Mouse (Mus musculus): ENCODE data around the gene Ubash3b.

The Ubash3b gene

DNA sequence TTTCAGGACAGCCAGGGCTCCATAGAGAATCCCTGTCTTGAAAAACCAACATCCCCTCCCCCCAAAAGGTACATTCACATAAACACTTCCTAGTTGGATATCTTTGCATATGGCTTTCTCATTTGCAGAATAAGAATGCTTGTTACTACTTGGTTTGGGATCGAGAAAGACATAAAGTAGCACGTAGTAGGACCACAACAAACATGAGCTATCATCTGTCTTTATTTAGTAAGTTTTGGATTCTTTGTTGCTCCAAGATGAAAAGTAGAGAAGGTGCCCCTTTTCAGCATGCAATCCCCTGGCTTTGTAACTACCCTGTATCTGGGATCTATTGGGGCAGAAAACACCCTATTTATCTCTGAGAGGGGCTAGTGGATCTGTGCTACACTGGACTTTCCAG, 25.2 kb downstream of the Ubash3b start:
- DNase-seq (ENCODE audit: low spot score in 2 of 2): no peak

DNA sequence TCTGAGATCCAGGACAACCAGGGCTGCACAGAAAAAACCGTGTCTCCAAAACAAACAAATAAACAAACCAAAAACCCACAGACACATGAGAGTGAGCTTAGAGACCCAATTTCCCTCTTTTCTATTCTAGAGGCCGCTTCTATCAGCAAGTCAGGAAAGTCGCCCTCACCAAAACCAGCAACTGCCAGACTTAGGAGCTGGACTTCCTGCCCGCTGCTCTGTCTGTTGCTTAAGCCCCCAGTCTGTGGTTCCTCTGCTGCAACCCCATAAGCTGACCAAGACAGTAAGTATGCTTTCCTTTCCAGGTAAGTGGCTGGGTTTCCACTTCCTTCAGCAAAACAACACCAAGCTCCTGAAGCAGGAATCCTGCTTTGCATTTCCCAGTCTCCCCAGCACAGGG, 26.6 kb downstream of the Ubash3b start:
- no peak for DNase-seq (ENCODE audit: low spot score in 2 of 2)

DNA sequence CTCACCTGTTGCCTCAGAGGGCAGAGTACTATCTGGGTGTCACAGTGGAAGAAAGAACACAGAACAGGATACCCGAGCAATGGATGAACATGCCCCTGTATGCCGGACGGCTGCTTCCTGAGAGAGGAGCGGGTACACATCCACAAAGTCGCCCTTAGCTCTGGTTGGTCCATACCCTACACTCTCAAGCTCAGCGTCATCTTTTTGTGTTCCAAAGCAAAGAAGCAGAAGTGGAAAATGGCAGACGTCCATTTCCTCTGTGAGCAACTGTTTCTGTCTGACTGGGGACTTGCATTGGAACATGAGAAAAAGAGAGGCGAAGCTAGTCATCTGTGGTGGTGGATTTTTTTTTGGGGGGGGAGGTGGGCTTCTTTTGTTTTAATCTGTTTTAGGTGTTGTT, 30.9 kb downstream of the Ubash3b start:
- no peak for DNase-seq (ENCODE audit: low spot score in 2 of 2)

GRCm38 (mm10) chr9:41129802-41130480, 31.6 kb downstream of the Ubash3b start:
- no peak for DNase-seq (ENCODE audit: low spot score in 2 of 2)

GRCm38 (mm10) chr9:41129273-41129672, 32.2 kb downstream of the Ubash3b start:
- DNase-seq (ENCODE audit: low spot score in 2 of 2): no peak

DNA sequence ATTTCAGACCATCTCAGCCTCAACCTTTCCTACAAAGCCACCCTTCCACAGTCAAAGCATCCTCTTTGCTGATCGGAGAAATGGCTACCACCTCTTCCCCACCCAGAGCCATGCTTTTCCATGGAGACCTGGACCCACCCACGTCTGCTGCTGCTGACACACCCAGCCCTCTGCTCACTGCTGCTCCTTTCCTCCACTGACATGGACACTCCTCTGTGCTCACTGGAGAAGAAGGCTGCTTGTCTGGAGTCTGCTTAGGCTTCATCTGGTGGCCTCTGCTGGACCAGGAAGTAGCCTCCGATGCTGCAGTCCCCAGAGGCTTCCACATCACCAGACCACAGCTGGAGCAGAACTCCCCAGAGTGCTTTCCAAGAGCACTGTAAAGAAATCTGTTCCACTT, 34.8 kb downstream of the Ubash3b start:
- DNase-seq (ENCODE audit: low spot score in 2 of 2): no peak

DNA sequence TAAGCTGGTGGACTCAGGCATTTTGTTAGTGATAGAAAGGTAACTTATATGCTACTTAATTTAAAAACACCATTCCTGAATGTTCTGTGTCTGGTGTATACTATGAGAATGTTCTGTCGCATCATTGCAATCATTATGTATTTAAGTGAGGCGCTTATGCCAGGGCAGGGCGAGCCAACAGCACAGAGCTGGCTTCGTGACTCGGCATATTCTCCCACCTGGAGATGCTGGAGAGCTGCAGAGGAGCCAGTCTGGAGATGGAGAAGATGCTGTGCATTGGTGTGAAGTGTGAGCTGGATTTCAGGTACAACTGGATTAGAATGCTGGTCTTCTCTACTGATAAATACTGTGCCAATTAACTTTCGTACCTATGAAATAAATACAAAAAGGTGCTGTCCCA, 37.2 kb downstream of the Ubash3b start:
- DNase-seq (ENCODE audit: low spot score in 2 of 2): no peak

DNA sequence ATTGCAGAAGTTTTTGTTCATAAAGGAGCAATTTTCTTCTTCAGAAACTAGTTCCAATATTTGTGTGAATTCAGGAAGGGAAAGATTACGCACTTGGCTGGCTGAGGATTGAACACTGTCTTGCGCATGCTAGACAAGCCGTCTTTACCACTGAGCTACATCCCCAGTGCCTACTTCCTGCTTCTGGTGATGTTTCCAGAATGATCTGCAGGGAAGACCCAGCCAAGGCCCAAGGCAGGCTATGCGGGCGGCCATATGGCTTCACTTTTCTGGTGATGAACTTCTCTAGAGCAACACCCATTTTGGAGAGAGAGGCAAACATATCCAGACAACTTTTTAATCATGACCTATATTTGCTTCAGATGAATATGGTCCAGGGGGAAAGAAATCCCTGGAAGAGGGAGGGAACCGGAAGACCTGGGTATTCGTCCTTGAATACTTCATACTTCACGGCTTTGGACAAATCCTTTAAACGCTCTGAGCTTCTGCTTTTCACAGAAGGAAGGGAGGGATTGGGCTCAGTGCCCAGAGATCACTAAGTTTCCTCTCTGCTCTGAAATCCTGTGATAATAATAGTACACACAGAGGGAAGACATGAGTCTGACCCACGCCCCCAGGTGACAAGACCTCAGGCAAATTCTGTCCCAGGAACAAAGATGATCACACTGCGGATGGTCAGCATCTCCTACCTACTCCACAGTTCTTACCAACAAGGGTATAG, 38.9 kb downstream of the Ubash3b start:
- DNase-seq (ENCODE audit: low spot score in 2 of 2): peak in 1 of 2 experiments; percentile 38

DNA sequence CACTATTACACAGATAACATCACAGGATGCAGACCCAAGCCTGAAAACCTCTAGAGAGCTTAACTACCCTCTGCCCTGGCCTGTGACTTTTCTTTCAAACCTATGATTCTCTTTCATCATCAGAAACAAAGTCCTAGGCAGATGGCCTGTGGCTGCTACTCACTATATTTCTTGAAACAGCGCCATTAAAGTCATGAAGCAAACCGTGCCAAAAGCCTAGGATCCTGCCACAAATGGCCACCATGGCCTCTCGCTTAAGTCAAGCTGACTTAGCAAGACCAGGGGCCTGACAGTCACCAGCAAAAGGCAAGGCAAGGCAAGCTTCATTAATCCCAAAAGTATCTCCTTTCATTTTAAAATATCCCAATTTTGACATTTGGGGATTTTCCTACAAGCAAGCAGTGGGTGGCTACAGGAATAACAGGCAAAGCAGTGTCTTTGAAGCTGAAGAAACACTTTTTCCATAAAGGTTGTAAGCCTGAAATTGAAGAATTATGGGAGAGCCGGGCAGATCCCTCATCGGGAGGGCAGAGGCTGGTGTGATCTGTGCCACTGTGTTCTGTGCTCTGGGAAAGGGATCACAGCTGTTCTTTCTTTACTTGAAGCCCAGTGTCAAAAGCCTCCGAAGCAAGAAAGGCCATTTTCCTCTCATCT, 39.7 kb downstream of the Ubash3b start:
- no peak for DNase-seq (ENCODE audit: low spot score in 2 of 2)

GRCm38 (mm10) chr9:41119958-41120357, 41.5 kb downstream of the Ubash3b start:
- DNase-seq (ENCODE audit: low spot score in 2 of 2): no peak

- no peak for DNase-seq (ENCODE audit: low spot score in 2 of 2)
These were observed 43.4 kb downstream of the Ubash3b start for GRCm38 (mm10) chr9:41118065-41118464.

- DNase-seq (ENCODE audit: low spot score in 2 of 2): no peak
These were observed 45.4 kb downstream of the Ubash3b start for GRCm38 (mm10) chr9:41116126-41116525.

DNA sequence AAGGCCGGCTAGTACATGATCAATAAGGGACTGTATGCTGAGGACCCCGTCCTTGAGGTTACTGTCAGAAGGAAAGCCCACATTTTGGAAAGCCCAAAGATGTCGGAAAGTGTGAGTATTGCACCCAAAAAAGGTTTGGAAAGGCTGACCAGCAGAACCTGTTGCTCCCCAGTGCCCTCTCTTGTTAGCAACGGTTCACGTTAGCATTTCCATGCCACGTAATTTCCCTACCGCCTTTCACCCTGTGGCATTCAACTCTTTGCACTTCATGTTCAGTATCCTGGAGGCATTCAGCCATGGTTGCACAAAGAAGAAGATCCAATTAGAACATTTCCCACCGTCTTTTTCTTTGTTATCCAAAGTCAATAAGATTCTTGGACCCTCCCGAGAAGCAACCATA, 47.1 kb downstream of the Ubash3b start:
- DNase-seq (ENCODE audit: low spot score in 2 of 2): no peak

GRCm38 (mm10) chr9:41109749-41110148, 51.7 kb downstream of the Ubash3b start:
- DNase-seq (ENCODE audit: low spot score in 2 of 2): no peak

DNA sequence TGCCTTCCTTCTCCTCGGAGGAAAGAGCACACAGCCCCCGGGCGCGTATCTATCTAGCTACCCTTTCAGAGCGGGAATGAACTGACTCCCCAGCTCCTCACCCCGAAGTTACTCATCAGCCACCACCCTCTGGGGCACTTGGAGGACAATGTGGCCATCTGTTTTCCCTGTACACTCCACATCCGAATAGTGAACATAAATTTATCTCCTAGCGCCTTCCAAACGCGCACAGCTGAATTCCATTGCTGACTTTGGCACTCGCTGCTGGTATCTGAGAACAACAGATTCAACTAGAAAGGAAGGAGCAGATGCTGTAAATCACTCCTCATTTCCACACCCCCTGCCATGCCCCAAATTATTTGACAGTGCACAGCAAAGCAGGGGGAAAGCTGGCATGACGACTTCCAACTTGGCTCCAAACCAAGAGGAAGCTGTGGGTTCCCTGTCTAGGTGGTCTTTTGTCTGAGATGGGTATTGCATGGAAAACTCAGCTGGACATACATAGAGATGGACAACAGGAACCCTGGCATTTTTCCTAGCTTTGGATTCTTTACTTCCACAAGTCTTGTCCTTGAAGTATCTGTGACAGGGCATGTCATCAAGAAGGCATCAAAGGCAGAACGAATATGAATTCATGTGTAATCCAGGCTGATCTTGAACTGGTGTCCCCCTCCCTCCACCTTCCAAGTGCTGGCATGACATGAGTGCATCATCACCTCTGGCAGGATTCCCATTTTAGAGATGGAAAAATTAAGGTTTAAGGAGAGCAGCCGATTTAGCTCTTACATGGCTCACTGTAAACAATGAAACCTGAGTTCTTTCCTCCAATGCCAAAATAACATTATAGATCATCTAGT, 52.9 kb downstream of the Ubash3b start:
- DNase-seq (ENCODE audit: low spot score in 2 of 2): peak in 1 of 2 experiments; percentile 46

GRCm38 (mm10) chr9:41105201-41105643, 56.3 kb downstream of the Ubash3b start:
- no peak for DNase-seq (ENCODE audit: low spot score in 2 of 2)

- no peak for DNase-seq (ENCODE audit: low spot score in 2 of 2)
These were observed 57.8 kb downstream of the Ubash3b start for GRCm38 (mm10) chr9:41103722-41104121.

GRCm38 (mm10) chr9:41102613-41103012, 58.9 kb downstream of the Ubash3b start:
- DNase-seq (ENCODE audit: low spot score in 2 of 2): no peak

DNA sequence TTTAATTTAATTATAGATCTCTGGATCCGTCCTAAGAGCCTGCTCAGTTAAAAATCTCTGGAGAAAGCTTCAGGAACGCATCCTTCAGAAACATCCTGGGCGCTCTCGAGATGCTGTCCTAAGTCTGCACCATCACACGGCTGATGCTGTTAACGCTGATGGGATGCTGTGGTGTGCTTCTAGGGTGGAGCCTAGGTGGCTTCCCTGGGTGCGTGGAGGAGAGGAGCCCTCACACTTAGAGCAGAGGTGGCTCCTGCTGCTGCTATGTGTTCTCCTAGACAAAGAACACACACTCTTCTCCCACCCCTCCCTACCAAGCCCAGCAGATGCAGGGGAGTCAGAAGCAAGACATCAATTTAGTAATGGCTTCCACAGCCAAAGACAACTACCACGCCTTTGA, 61.6 kb downstream of the Ubash3b start:
- no peak for DNase-seq (ENCODE audit: low spot score in 2 of 2)

GRCm38 (mm10) chr9:41099067-41099466, 62.4 kb downstream of the Ubash3b start:
- no peak for DNase-seq (ENCODE audit: low spot score in 2 of 2)

DNA sequence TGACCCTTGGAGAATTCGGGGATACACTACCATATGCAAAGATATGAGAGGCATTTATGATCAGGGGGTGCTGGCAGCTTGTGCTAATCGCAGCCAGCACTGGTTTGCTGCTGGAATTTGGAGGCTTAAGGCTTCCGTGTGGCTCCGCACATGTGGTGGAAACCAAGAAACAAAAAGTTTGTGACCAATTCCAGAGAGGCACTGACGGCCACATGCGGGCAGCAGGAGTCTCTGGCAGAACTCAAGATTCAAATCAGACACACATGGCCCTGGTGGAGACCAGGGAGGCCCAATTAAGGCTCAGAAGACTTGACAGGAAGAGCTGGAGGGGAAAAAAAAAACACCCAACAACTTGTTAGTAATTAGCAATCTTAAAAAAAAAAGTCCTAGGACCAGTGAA, 63.4 kb downstream of the Ubash3b start:
- no peak for DNase-seq (ENCODE audit: low spot score in 2 of 2)

GRCm38 (mm10) chr9:41091993-41092392, 69.5 kb downstream of the Ubash3b start:
- DNase-seq (ENCODE audit: low spot score in 2 of 2): no peak
